Mouse (Mus musculus) C2C12 (cell line): ENCODE results near the gene Gm17509. TPM values are rescaled to one million over a fixed set of nuclear protein-coding genes. Genes with fewer than 3 reads are reported as not detected.

Experiments
- H3K27me3 ChIP-seq: one replicate; pipeline ENCODE4 v1.6.1; 2011; ENCODE audit not compliant: control insufficient read depth, insufficient read depth, insufficient read length
- H3K36me3 ChIP-seq: one replicate; pipeline ENCODE4 v1.6.1; 2011; ENCODE audit not compliant: control insufficient read depth, insufficient read depth
- H3K4me3 ChIP-seq: one replicate; pipeline ENCODE4 v1.5.1; 2011; ENCODE audit warnings: mild to moderate bottlenecking, control low read depth; ENCODE audit not compliant: poor library complexity, insufficient read depth, severe bottlenecking
- H3K79me2 ChIP-seq: one replicate; pipeline ENCODE4 v1.6.1; 2011; ENCODE audit not compliant: control insufficient read depth, insufficient read depth
- H3K79me3 ChIP-seq: one replicate; pipeline ENCODE4 v1.6.1; 2011; ENCODE audit warnings: low read depth, control low read depth
- H3ac ChIP-seq: one replicate; pipeline ENCODE3; 2011; ENCODE audit warnings: low read depth; ENCODE audit not compliant: control insufficient read depth, insufficient read length
- CTCF ChIP-seq: IDR thresholded peaks from one replicate; pipeline ENCODE4 v1.5.1; 2011; ENCODE audit not compliant: control insufficient read depth, insufficient read depth, insufficient read length
- FOSL1 ChIP-seq: IDR thresholded peaks from one replicate; pipeline ENCODE4 v1.8.0; 2011; ENCODE audit warnings: mild to moderate bottlenecking, low read length; ENCODE audit not compliant: poor library complexity, insufficient read depth, severe bottlenecking
- MAX ChIP-seq: IDR thresholded peaks from one replicate; pipeline ENCODE4 v1.6.1; 2011; ENCODE audit warnings: mild to moderate bottlenecking, control low read depth
- MYOD1 ChIP-seq: IDR thresholded peaks from one replicate; pipeline ENCODE4 v1.6.1; 2011; ENCODE audit warnings: low read depth; ENCODE audit not compliant: control insufficient read depth, insufficient read length
- MYOG ChIP-seq: IDR thresholded peaks from one replicate; pipeline ENCODE4 v1.6.1; 2011; ENCODE audit not compliant: control insufficient read depth, insufficient read length; ENCODE audit errors: extremely low read depth
- USF1 ChIP-seq: IDR thresholded peaks from one replicate; pipeline ENCODE4 v1.6.1; 2011; ENCODE audit warnings: low read depth, mild to moderate bottlenecking, control low read depth, moderate library complexity
- polyA plus RNA-seq: library from polyadenylated mRNA; unstranded; fragments of >200 nt; fragmentation: generic; extraction: Trizol; gene quantifications from one replicate; pipeline ENCODE4 v1.2.1, GENCODE M21; 2012; ENCODE audit warnings: missing spikeins

Gene Gm17509
- polyA plus RNA-seq, 1 experiment: 0.04 TPM

DNA sequence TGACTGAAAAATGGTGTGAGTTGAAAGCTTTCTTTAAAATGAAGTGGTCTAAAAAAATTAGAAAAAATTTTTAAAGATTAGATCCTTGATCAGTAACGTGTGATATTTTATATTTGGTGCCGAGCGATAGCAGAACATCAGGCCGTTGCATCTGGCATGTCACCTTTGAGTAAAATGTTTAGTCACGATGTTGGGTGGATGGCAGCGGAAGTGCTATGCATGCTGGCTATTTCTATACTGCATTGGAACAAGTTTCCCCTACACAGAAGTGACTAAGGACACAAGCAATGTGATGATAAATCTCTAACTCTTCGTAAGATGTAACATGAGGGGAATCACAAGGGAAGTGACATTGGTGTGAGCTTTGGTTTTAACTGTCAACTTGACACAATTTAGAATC is 16.2 kb downstream of the Gm17509 start:
- no peak for TF ChIP-seq MYOG
- Histone ChIP-seq H3K27me3 (no peaks in the 10 kb centered on the region), H3ac (no peak overlapping the region), H3K4me3 (no peak overlapping the region), H3K79me2 (no peaks in the 10 kb centered on the region), H3K36me3 (no peaks in the 10 kb centered on the region), H3K79me3 (no peaks in the 10 kb centered on the region)

DNA sequence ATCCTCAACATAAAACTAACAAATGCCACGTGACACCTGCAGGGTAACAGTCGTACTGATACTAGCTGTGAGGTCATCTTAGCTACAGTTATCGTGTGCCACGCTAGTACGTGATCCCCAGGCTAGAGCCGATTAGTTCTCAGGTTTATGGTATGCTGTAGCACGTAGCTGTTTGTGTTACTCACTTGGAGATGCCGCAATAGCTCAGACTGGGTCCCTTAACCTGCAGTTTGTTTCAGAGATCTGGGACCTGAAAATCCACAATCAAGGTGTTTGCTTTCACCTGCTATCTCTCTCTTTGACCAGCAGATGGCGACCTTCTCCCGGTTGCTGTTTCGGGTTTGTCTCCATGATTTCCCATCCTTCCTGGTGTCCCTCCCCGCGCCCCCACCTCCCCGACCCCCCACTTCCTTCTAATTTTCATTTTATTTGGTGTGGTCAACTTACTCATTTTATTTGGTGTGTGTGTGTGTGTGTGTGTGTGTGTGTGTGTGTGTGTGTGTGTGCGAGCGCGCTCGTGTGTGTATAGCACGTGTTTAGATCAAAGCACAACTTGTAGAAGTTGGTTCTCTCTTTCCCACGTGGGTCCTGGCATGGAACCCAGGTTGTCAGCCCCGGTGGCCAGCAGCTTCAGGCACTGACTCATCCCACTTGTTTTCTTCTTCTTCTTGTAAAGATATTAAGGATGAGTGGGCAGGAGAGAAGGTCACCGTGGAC is 18.0 kb downstream of the Gm17509 start:
- Histone ChIP-seq H3K79me3 (no peaks in the 10 kb centered on the region), H3K4me3 (no peak overlapping the region), H3K79me2 (no peaks in the 10 kb centered on the region), H3K36me3 (no peaks in the 10 kb centered on the region), H3K27me3 (no peaks in the 10 kb centered on the region), H3ac (no peak overlapping the region)
- TF ChIP-seq MAX (no peak), CTCF (peak; percentile 39), USF1 (no peak), MYOG (no peak)

DNA sequence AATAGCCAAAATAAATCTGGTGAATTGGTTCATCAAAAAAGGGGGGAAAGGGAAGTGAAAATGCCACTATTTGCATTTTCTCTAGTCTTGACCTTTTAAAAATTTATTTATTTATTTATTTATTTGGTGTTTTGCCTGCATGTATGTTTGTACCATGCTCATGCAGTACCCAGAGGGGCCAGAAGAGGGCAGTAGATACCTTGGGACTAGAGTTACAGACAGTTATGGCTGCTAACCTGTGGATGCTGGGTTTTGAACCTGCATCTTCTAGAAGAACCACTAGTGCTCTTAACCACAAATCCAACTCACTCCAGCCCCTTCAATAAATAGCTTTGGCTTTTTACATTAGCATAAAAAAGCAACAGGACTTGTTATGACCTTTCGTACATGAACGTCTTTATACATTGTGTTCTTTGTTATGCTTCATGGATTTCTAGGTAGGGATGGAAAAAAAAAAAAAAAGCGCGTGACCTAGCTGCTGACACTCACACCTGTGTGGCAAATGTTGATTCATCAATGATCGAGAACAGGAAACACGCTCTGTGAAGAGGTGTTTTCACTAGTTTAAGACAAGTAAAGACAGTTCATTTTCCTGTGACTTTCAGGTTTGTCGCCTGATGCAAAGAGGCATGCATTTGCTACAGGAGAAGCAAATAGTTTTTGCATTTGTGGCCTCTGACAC is 22.3 kb downstream of the Gm17509 start:
- Histone ChIP-seq H3K79me3 (no peaks in the 10 kb centered on the region), H3K79me2 (no peaks in the 10 kb centered on the region), H3K36me3 (no peaks in the 10 kb centered on the region), H3K4me3 (no peak overlapping the region), H3ac (no peak overlapping the region), H3K27me3 (no peaks in the 10 kb centered on the region)
- TF ChIP-seq MAX (no peak), CTCF (peak; percentile 31)

DNA sequence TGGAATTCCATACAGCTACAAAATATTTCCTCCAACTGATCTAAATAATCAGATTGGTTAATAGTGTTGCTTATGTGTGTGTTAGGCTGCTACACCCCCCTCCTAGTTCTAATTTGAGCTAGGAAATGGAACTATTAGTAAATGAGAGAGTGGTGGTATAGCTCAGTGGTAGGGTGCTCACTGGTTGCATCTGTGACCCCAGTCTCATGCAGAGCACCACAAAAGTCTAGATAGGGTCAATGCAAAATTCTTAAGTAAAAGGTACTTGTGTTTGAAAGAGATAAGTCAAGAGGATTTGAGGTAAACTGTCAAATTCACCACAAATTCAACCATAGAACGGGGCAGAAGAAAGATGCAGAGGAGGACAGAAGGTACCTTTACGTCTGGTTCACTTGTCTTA is 23.2 kb downstream of the Gm17509 start:
- Histone ChIP-seq H3K36me3 (no peaks in the 10 kb centered on the region), H3ac (no peak overlapping the region), H3K4me3 (no peak overlapping the region), H3K27me3 (no peaks in the 10 kb centered on the region), H3K79me3 (no peaks in the 10 kb centered on the region), H3K79me2 (no peaks in the 10 kb centered on the region)
- TF ChIP-seq MYOD1: no peak
- TF ChIP-seq FOSL1: no peak
- TF ChIP-seq CTCF: no peak

DNA sequence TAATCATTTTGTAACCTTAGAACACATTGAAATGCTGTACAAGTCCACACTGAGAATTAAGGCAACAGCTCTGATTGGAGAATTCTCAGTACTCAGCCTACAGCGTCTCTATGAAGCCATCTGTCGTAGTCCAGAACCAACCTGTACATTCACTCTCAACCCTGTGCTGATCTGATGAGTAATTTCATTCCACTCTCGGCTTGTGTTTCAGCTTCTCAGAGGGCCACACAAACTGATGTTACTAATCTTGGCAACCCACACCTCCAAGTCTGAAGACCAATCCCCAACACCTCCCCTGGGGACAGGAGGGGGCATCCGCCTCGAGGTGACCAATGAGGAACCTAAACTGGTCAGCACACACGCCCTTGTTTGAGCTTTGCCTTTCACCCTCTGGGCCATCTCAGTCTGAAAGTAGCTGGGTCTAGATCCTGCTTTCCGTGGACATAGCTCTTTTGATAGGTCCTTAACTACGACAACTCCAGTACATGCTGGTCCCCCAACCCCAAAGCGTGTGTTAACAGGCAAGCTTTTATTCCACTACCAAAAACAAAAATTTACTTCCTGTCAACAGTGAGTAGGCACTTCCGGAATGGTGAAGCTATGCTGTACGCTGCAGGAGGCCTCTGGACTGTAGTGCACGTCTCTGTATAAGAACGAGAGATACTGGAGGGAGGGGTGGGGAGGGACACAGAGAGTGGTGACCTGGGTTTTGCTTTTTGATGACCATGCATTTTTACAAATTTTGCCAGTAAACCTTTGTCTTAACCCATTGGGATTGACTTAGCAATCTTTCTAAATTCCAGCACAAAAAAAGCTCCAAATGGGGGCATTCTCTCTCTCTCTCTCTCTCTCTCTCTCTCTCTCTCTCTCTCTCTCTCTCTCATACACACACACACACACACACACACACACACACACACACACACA is 25.0 kb downstream of the Gm17509 start:
- H3K79me2 ChIP-seq: no peaks in the 10 kb centered on the region
- no peaks in the 10 kb centered on the region for H3K79me3 ChIP-seq
- no peaks in the 10 kb centered on the region for H3K36me3 ChIP-seq
- H3K4me3 ChIP-seq: no peak overlapping the region
- no peaks in the 10 kb centered on the region for H3K27me3 ChIP-seq
- H3ac ChIP-seq: no peak overlapping the region
- TF ChIP-seq MYOG (no peak), USF1 (no peak), FOSL1 (no peak)

DNA sequence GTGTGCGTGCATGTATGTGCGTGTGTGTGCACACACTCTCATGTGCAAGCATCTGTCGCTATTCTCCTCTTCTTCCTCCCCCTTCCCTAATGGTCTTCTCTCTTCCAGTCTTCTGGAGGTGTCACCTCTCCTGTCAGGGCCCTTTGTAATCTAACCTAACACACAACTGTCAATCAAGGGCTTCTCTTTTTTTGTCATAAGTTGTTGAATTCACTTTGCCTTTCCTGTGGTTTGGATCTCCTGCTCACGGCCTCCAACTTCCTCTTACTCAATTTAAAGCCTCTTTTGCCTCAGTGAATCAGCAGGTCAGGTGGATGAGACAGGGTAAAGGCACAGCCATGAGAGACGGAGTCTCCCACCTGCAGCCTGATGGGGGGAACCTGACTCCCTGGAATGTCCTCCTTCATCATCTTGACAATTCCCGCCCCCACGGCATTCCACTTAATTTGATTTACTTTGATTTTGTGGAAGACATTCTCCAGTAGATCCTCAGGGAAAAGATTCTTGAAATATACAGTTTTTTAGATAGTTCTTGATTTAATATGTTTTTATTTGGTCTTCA is 27.4 kb downstream of the Gm17509 start:
- no peak overlapping the region for H3ac ChIP-seq
- H3K4me3 ChIP-seq: no peak overlapping the region
- no peaks in the 10 kb centered on the region for H3K27me3 ChIP-seq
- H3K79me3 ChIP-seq: no peaks in the 10 kb centered on the region
- H3K36me3 ChIP-seq: no peaks in the 10 kb centered on the region
- no peaks in the 10 kb centered on the region for H3K79me2 ChIP-seq
- TF ChIP-seq MAX: no peak
- no peak for TF ChIP-seq CTCF
- no peak for TF ChIP-seq FOSL1
- TF ChIP-seq USF1: no peak
- no peak for TF ChIP-seq MYOG
